Mouse (Mus musculus) forebrain, embryonic 10.5 days (tissue): ENCODE data around the gene Clcnka. TPM values are rescaled to one million over a fixed set of nuclear protein-coding genes. Genes with fewer than 3 reads are reported as not detected.
A peak's percentile ranks its signal among the peaks of the same experiment; 100 is the strongest.

ENCODE experiments used
- DNase-seq: peaks from one replicate; pipeline ENCODE4 v3.0.0-alpha.2; 2017; ENCODE audit warnings: low spot score; ENCODE audit errors: extremely low spot score
- H3K27ac ChIP-seq: fragments of 300-500 bp; sonication (generic); 2 replicates; pipeline ENCODE4 v1.5.1; 2016; ENCODE audit warnings: mild to moderate bottlenecking
- H3K27me3 ChIP-seq: fragments of 300-500 bp; sonication (generic); 2 replicates; pipeline ENCODE4 v1.6.1; 2016; ENCODE audit warnings: mild to moderate bottlenecking; ENCODE audit not compliant: poor library complexity, severe bottlenecking
- H3K36me3 ChIP-seq: fragments of 300-500 bp; sonication (generic); replicated peaks from 2 replicates; pipeline ENCODE4 v1.6.1; 2016; ENCODE audit warnings: mild to moderate bottlenecking, moderate library complexity
- H3K4me1 ChIP-seq: fragments of 300-500 bp; sonication (generic); 2 replicates; pipeline ENCODE4 v1.6.1; 2016
- H3K4me3 ChIP-seq: fragments of 300-500 bp; sonication (generic); 2 replicates; pipeline ENCODE4 v1.5.1; 2016; ENCODE audit warnings: mild to moderate bottlenecking, moderate library complexity
- H3K9me3 ChIP-seq: fragments of 300-500 bp; sonication (generic); 2 replicates; pipeline ENCODE4 v1.6.1; 2016; ENCODE audit warnings: mild to moderate bottlenecking, moderate library complexity
- WGBS: fragments of 180-500 bp; shearing (Covaris S2); methylation state at CpG from one replicate; pipeline ENCODE4 v1.1.7; 2016; 5-methylcytosine and 5-hydroxymethylcytosine counted together
- polyA plus RNA-seq: library from polyadenylated mRNA; unstranded; fragments of >200 nt; fragmentation: Nextera tagmentation; extraction: Ambion mirVana; gene quantifications from 2 replicates; pipeline ENCODE4 v1.2.1, GENCODE M21; 2016

Clcnka gene
- polyA plus RNA-seq, 1 experiment from 2014 or later, result 0.05 TPM

- Histone ChIP-seq H3K27me3 (peaks cover 39% of the 10 kb centered on the region), H3K9me3 (no peaks in the 10 kb centered on the region), H3K36me3 (no peaks in the 10 kb centered on the region), H3K27ac (no peak overlapping the region), H3K4me1 (peaks cover 39% of the 10 kb centered on the region), H3K4me3 (no peak overlapping the region)
- WGBS, result 21% methylated on average over 5 of the region's 5 CpGs
- DNase-seq, result peak; percentile 78
Observed at GRCm38 (mm10) chr4:141387093-141387784, 11.3 kb downstream of the Clcnka start.

- peaks cover 43% of the 10 kb centered on the region for H3K4me1 ChIP-seq
- no peak for DNase-seq
- H3K27me3 ChIP-seq, result peaks cover 44% of the 10 kb centered on the region
- no peak overlapping the region for H3K27ac ChIP-seq
- H3K9me3 ChIP-seq, result no peaks in the 10 kb centered on the region
- no peak overlapping the region for H3K4me3 ChIP-seq
- no peaks in the 10 kb centered on the region for H3K36me3 ChIP-seq
- WGBS, result 73% methylated on average over 7 of the region's 7 CpGs
Observed at GRCm38 (mm10) chr4:141386150-141386549, 12.4 kb downstream of the Clcnka start.

DNA sequence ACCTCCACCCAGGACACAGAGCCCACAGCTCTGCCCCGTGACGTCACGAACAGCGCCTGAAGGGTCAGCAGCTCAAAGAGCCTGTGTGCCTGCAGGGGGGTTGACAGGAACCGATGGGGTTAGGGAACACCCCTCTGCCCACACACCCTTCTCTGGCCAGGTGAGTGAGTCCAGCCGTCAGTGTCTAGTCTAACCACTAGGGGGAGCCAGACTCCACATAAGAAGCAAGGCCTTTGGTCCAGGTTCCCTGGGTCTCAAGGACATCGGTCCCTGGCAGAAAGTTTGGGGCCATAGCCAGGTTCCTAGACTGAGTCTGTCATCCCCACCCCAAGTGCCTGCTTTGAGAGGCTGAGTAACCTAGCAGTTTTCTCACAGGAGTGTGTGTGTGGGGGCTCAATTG, 13.2 kb downstream of the Clcnka start:
- peaks cover 43% of the 10 kb centered on the region for H3K4me1 ChIP-seq
- H3K27ac ChIP-seq, result no peak overlapping the region
- peaks cover 53% of the 10 kb centered on the region for H3K27me3 ChIP-seq
- no peaks in the 10 kb centered on the region for H3K9me3 ChIP-seq
- WGBS, result under 1% methylated on average over 7 of the region's 7 CpGs
- H3K4me3 ChIP-seq, result no peak overlapping the region
- DNase-seq, result peak; percentile 73
- H3K36me3 ChIP-seq, result no peaks in the 10 kb centered on the region

DNA sequence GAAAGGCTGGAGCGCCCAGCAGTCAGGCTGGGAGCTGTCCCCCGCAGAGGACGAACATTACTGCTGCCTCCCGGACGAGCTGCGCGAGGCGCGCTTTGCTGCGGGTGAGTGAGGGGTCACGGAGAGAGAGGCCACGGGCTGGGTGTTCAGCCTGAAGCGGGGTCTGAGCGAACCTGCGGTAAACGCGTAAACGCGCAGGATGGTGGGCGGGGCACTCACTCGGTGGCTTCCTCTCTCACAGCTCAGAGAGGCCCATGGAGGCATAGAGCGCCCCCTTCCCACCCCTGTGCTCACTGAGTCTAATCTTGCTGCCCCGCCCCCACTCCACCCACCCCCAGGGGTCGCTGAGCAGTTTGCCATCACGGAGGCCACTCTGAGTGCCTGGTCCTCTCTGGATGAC, 16.1 kb downstream of the Clcnka start:
- peaks cover 33% of the 10 kb centered on the region for H3K4me1 ChIP-seq
- no peaks in the 10 kb centered on the region for H3K9me3 ChIP-seq
- DNase-seq, result peak; percentile 36
- peak overlapping the region; percentile 53 for H3K4me3 ChIP-seq
- peaks cover 59% of the 10 kb centered on the region for H3K27me3 ChIP-seq
- peak overlapping the region; percentile 21; the same call in 1 of the 2 replicates for H3K27ac ChIP-seq
- WGBS, result under 1% methylated on average over 25 of the region's 25 CpGs
- H3K36me3 ChIP-seq, result no peaks in the 10 kb centered on the region

DNA sequence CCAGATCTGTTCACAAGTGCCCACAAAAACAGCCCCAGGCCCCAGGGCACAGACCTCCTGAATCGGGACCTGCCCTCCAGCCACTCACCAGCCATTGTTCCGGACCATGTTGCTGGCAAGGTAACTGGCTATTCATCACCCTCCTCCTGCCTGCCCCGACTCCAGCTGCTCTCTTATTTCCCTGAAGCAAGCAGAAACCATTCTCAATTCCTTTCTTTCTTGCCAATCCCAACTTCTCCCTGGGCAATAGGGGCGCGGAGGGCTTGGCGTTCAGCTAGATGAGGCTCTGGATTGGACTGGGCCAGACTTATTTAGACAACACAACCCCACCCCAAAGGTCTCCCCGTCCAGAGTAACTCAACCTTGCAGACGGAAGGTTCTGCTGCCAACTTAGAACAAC, 18.9 kb downstream of the Clcnka start:
- Histone ChIP-seq H3K27ac (no peak overlapping the region), H3K4me1 (peaks cover 26% of the 10 kb centered on the region), H3K36me3 (no peaks in the 10 kb centered on the region), H3K9me3 (no peaks in the 10 kb centered on the region), H3K4me3 (no peak overlapping the region), H3K27me3 (peaks cover 52% of the 10 kb centered on the region)
- 67% methylated on average over 8 of the region's 8 CpGs for WGBS
- no peak for DNase-seq

DNA sequence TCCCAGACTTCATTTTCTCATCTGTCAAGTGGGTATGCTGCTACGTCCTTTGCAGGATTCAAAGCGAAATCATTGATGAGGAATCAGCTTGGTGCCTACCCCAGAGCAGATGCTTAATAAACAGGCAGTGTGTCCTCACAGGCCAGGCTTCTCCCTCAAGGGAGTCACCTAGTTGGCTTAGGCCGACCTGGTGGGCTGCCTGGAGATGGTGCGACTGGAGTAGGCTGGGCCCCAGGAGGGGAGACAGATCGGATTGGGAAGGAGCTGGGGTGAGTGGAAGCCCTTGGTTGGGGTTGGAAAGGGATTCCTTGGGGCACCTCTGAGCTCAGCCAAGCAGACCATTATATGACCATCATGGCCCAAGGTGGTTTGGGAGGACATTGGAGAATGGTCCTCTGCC, 26.1 kb downstream of the Clcnka start:
- WGBS, result 90% methylated on average over 5 of the region's 5 CpGs
- H3K9me3 ChIP-seq, result no peaks in the 10 kb centered on the region
- H3K36me3 ChIP-seq, result no peaks in the 10 kb centered on the region
- peaks cover 45% of the 10 kb centered on the region for H3K27me3 ChIP-seq
- DNase-seq, result no peak
- H3K27ac ChIP-seq, result no peak overlapping the region
- H3K4me3 ChIP-seq, result no peak overlapping the region
- H3K4me1 ChIP-seq, result peaks cover 11% of the 10 kb centered on the region

DNA sequence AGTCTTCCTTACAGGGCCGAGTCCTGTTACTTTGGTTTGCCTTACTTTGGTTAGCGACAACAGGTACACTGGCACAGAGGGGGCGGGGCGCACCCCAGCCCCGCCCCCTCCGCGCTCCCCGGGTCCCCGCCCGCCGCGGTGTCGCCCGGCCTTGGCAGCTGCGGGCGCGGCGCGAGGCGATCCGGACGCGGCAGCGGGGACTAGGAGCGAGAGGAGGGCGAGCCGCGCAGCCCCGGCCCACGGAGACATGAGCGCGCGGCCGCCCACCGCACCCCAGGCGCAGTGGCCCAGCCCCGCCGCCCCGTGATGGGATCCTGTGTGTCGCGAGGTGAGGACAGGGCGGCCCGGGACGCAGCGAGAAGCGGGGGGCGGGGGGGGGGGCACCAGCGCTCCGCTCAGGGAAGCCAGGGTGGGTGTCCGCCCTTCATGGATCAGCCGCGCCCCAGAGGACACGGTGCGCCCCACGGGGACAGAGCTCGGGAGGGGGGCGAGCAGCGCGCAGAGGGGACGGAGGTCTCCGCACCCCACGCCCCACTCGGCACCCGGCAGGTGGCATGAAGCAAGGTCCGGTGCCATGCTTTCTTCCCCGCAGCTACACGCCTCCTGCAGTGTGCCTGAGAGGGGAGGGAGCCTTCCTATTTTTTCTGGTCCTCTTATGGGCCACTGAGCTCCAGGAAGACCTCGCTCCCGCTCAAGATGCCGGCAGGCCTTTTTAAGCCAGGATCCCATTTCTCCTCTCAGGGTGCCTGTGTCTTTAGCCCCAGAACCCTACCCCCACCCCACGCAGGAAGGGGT, 30.3 kb downstream of the Clcnka start, which contains the start of gene Fam131c:
TSS of gene Fam131c (plus strand) at position 224 of the 795 bp plus-strand sequence.
- Histone ChIP-seq H3K9me3 (no peaks in the 10 kb centered on the region), H3K36me3 (no peaks in the 10 kb centered on the region), H3K27ac (peak within 1 kb of the TSS; percentile 75), H3K27me3 (peaks cover 85% of the 10 kb centered on the region), H3K4me3 (peak within 1 kb of the TSS; percentile 69), H3K4me1 (peaks cover 11% of the 10 kb centered on the region)
- under 1% methylated on average over 65 of the region's 71 CpGs for WGBS
- no peak for DNase-seq

- no peak for DNase-seq
- Histone ChIP-seq H3K27ac (no peak overlapping the region), H3K9me3 (no peaks in the 10 kb centered on the region), H3K36me3 (no peaks in the 10 kb centered on the region), H3K27me3 (peaks cover 98% of the 10 kb centered on the region), H3K4me3 (no peak overlapping the region), H3K4me1 (peaks cover 28% of the 10 kb centered on the region)
- 58% methylated on average over 7 of the region's 7 CpGs for WGBS
Observed at GRCm38 (mm10) chr4:141365876-141366275, 32.6 kb downstream of the Clcnka start.

DNA sequence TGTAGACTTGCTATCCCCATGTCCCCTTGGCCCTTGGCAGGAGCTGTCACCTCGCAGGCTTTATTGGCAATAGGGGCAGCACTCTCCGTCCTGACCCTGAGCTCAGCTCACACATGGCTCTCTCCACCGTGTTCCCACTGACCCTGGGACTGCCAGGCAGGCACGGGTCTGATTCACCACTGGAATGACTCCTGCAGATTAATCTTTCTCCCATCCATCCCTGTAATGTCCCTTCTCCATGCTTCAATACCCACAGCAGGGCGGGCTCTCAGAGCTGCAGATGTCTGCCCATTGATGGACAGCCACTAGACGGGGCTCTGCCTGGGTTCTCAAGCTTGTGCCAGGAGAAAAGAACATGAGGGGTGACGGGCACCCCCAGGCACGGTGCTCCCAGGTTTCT, 33.4 kb downstream of the Clcnka start:
- no peak overlapping the region for H3K4me3 ChIP-seq
- no peak overlapping the region for H3K27ac ChIP-seq
- peaks cover 92% of the 10 kb centered on the region for H3K27me3 ChIP-seq
- DNase-seq, result no peak
- WGBS, result 70% methylated on average over 8 of the region's 8 CpGs
- H3K4me1 ChIP-seq, result peaks cover 33% of the 10 kb centered on the region
- no peaks in the 10 kb centered on the region for H3K9me3 ChIP-seq
- no peaks in the 10 kb centered on the region for H3K36me3 ChIP-seq

GRCm38 (mm10) chr4:141362937-141363548, 35.5 kb downstream of the Clcnka start:
- Histone ChIP-seq H3K9me3 (no peaks in the 10 kb centered on the region), H3K4me3 (no peak overlapping the region), H3K4me1 (peaks cover 33% of the 10 kb centered on the region), H3K36me3 (no peaks in the 10 kb centered on the region), H3K27ac (no peak overlapping the region), H3K27me3 (peaks cover 78% of the 10 kb centered on the region)
- DNase-seq, result peak; percentile 89
- WGBS, result 31% methylated on average over 11 of the region's 11 CpGs

DNA sequence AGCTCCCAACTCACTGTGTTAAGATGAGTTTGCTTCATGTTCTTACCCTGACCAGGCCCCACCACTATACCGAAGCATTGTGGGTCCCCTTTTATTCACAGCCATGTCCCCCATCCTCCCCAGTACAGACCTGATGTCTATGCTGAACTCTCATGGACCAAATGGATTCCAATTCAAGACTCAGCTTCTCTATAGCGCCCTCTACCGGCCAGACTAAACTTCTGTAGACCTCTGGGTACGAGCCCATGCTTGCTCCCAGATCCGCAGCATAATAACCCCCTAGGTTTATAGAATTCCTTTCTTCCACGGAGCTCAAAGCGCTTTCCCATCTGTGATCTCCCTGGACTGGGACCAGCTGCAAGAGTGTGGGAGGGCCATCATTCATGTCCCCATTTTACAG, 37.7 kb downstream of the Clcnka start:
- Histone ChIP-seq H3K27ac (no peak overlapping the region), H3K36me3 (no peaks in the 10 kb centered on the region), H3K4me1 (peaks cover 29% of the 10 kb centered on the region), H3K9me3 (no peaks in the 10 kb centered on the region), H3K27me3 (peaks cover 56% of the 10 kb centered on the region), H3K4me3 (no peak overlapping the region)
- DNase-seq, result peak; percentile 46
- 27% methylated on average over 7 of the region's 7 CpGs for WGBS

DNA sequence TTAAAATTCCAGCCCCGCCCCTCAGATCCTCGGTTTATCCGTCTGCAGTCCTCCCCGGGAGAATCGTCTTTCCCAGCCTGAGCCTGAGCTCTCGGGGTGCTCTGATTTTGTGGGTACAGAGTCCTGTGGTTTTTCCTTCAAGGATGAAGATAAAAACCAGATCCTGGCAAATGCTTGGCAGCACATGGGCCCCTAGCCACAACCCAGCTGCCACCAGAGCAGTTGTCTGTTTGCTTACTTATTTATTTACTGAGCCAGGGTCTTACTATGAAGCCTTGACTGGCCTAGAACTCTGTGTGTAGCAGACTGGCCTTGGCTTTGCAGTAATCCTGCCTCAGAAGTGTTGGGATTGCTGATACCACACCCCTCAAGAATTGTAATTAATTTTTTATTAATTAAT, 39.3 kb downstream of the Clcnka start:
- H3K36me3 ChIP-seq, result no peaks in the 10 kb centered on the region
- H3K9me3 ChIP-seq, result no peaks in the 10 kb centered on the region
- no peak overlapping the region for H3K4me3 ChIP-seq
- DNase-seq, result no peak
- peaks cover 29% of the 10 kb centered on the region for H3K4me1 ChIP-seq
- peaks cover 40% of the 10 kb centered on the region for H3K27me3 ChIP-seq
- WGBS, result 83% methylated on average over 6 of the region's 6 CpGs
- no peak overlapping the region for H3K27ac ChIP-seq

GRCm38 (mm10) chr4:141357811-141358210, 40.7 kb downstream of the Clcnka start:
- no peak for DNase-seq
- Histone ChIP-seq H3K27ac (no peak overlapping the region), H3K9me3 (no peaks in the 10 kb centered on the region), H3K27me3 (peaks cover 26% of the 10 kb centered on the region), H3K4me1 (peaks cover 31% of the 10 kb centered on the region), H3K36me3 (no peaks in the 10 kb centered on the region), H3K4me3 (no peak overlapping the region)
